Mouse (Mus musculus): ENCODE measurements at regions not wholly inside any gene's neighbourhood (a gene's known extent, or its start where the extent isn't known, plus 50 kb on each side); places are given as distances from the start of the nearest gene placed in this dataset.

DNA sequence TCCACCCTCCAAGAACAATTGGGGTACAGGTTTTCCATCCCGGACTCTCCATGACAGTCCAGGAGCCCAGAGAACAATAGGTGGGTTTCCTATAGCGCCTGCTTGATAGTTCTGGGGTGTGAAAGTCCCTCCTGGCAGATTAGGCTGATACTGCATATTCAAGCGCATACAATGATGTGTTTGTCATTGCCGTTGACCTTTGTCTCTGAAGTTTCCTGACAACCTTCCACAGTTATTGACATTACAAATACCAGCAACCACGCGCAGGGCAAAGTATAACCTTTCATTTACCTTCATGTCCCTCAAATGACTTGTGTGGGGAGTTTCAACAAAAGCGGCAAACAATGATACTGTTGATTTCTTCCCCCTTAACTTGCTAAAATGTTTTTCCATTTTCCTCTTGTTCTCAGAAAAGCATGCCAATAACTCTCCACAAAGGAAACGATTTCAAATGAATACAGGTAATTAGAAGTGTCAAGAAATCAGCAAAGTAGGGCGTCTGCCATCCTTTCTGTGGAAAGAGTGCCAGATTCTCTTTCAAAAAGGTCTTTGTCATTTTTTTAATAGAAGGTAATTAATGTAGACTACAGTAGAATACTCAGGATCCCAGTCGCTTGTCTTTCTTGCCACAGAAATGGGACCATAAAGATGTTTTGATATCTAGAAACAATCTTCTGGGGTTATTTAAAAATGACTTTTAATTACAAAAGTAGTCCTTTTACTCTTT is 60.9 kb upstream of the BC052040 start:
- DNase-seq: no peak

DNA sequence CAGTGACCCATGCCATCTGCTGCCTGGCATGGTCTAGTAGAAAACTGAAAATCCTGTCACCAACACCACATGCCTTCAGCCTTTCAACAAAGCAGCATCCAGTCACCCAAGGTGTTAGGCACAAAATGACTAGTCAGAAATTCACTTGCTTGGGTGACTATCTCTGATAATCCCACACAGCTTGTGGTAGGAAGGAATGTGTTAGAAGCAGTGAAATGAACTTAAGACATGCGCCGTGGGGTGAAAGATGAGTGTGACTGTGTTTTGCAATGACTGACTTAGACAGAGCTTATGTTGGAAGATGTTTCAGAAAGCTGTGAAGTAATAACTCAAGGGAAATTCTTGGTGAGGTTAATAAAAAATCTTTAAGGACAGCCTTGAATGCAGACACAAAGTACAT is 51.6 kb upstream of the BC052040 start:
- no peak for DNase-seq
